Mouse (Mus musculus): Measurements from ENCODE around the gene Iqgap1.

DNA sequence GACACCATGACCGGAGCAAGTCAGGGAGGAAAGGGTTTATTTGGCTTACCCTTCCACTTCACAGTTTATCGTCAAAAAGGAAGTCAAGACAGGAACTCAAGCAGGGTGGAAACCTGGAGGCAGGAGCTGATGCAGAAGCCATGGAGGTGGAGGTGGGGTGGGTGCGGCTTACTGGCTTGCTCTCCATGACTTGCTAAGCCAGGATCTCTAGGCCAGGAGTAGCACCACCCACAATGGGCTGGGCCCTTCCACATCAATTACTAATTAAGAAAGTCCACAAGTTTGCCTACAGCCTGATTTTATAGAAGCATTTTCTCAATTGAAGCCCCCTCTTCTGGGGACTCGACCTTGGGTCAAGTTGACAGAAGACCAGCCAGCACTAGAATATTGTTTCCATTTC lies 121.7 kb downstream of the Iqgap1 start:
- TF ChIP-seq CTCF (IDR thresholded peaks at IDR 0.05; ENCODE audit: low read depth) (no peak), EP300 (optimal IDR thresholded peaks at IDR 0.05) (no peak)

Measured in stomach, postnatal 0 days (tissue).